28 mouse cellular contexts compared by ENCODE assay signal in the genomic region with DNA sequence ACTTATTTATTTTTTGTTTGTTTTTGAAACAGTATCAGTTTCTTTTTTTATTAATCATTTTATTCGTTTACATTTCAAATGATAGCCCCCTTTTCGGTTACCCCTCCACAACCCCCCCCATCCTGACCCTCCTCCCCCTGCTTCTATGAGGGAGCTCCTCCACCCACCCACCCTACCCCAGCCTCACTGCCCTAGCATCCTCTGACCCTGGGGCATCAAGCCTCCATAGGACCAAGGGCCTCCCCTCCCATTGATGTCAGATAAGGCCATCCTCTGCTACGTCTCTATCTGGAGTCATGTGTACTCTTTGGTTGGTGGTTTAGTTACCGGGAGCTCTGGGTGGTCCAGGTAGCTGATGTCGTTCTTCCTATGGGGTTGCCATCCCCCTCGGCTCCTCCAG.
DNase-seq lines count a peak whose midpoint lies in the region; ATAC-seq and TF ChIP-seq lines count a peak whose summit lies in the region.
"Had no signal": no experiment of that assay in that cellular context is flagged by ENCODE, and none has a peak within 500 bp of the region (broad histone marks: within the 10 kb centered on the region; RNA-seq: fewer than 3 reads in every experiment).

No protein-coding gene starts in this region.

- no peaks in the 10 kb centered on the region for H3K9me3 ChIP-seq in intestine, embryonic 14.5 days (ENCODE audit: control insufficient read depth, low read length)
- H3K9me3 ChIP-seq in intestine, postnatal 0 days (ENCODE audit: control insufficient read depth) = no peaks in the 10 kb centered on the region
- no peaks in the 10 kb centered on the region for H3K9me3 ChIP-seq in stomach, embryonic 15.5 days
- H3K9me3 ChIP-seq in stomach, postnatal 0 days (ENCODE audit: control insufficient read depth, low read length) = no peaks in the 10 kb centered on the region
- no peaks in the 10 kb centered on the region for H3K9me3 ChIP-seq in stomach, embryonic 16.5 days (replicated peaks; ENCODE audit: control insufficient read depth, low read length)
- H3K9me3 ChIP-seq: embryonic facial prominence, embryonic 13.5 days; embryonic facial prominence, embryonic 15.5 days; forebrain, embryonic 10.5 days; forebrain, embryonic 12.5 days; G1E had no signal

- H3K4me3 ChIP-seq in intestine, embryonic 14.5 days (ENCODE audit: low read depth, low read length) = no peak overlapping the region
- no peak overlapping the region for H3K4me3 ChIP-seq in intestine, postnatal 0 days (ENCODE audit: low read depth, low read length)
- no peak overlapping the region for H3K4me3 ChIP-seq in stomach, embryonic 15.5 days (replicated peaks)
- no peak overlapping the region for H3K4me3 ChIP-seq in stomach, postnatal 0 days (ENCODE audit: low read depth, low read length)
- no peak overlapping the region for H3K4me3 ChIP-seq in stomach, embryonic 16.5 days (replicated peaks; ENCODE audit: low read length)
- H3K4me3 ChIP-seq: embryonic facial prominence, embryonic 13.5 days; embryonic facial prominence, embryonic 15.5 days; erythroblast, embryonic 14.5 days; forebrain, embryonic 10.5 days; forebrain, embryonic 12.5 days had no signal

- 62% methylated on average over 6 of the region's 6 CpGs for WGBS in intestine, embryonic 14.5 days
- WGBS in intestine, postnatal 0 days = 49% methylated on average over 6 of the region's 6 CpGs
- 41% methylated on average over 6 of the region's 6 CpGs for WGBS in stomach, embryonic 15.5 days
- WGBS in stomach, postnatal 0 days = 39% methylated on average over 6 of the region's 6 CpGs
- WGBS in stomach, embryonic 16.5 days = 60% methylated on average over 6 of the region's 6 CpGs

- peak overlapping the region; percentile 54; the same call in 1 of the 2 replicates for H3K27ac ChIP-seq in intestine, embryonic 14.5 days (ENCODE audit: low read depth)
- no peak overlapping the region for H3K27ac ChIP-seq in intestine, postnatal 0 days (ENCODE audit: low read depth, low read length)
- H3K27ac ChIP-seq in stomach, embryonic 15.5 days = peak overlapping the region; percentile 35; the same call in 1 of the 2 replicates
- no peak overlapping the region for H3K27ac ChIP-seq in stomach, postnatal 0 days (replicated peaks)
- H3K27ac ChIP-seq in stomach, embryonic 16.5 days (ENCODE audit: low read length) = peak overlapping the region; percentile 46; the same call in 1 of the 2 replicates
- H3K27ac ChIP-seq: embryonic facial prominence, embryonic 13.5 days; embryonic facial prominence, embryonic 15.5 days; forebrain, embryonic 10.5 days; forebrain, embryonic 12.5 days had no signal

- no peak for TF ChIP-seq EP300 in stomach, postnatal 0 days (optimal IDR thresholded peaks at IDR 0.05)

- H3K4me1 ChIP-seq in intestine, embryonic 14.5 days (replicated peaks; ENCODE audit: control insufficient read depth, insufficient read depth, low read length) = peaks cover 16% of the 10 kb centered on the region
- H3K4me1 ChIP-seq in intestine, postnatal 0 days (replicated peaks; ENCODE audit: control insufficient read depth, insufficient read depth, low read length) = no peaks in the 10 kb centered on the region
- peaks cover 4% of the 10 kb centered on the region; the same call in 1 of the 2 replicates for H3K4me1 ChIP-seq in stomach, embryonic 15.5 days
- H3K4me1 ChIP-seq in stomach, postnatal 0 days (replicated peaks; ENCODE audit: control insufficient read depth, insufficient read depth) = no peaks in the 10 kb centered on the region
- H3K4me1 ChIP-seq in stomach, embryonic 16.5 days (ENCODE audit: control insufficient read depth, insufficient read depth, low read length) = peaks cover 13% of the 10 kb centered on the region
- H3K4me1 ChIP-seq: embryonic facial prominence, embryonic 15.5 days; forebrain, embryonic 10.5 days; forebrain, embryonic 12.5 days had no signal

- no peaks in the 10 kb centered on the region for H3K36me3 ChIP-seq in intestine, embryonic 14.5 days (ENCODE audit: control insufficient read depth, insufficient read depth, low read length)
- no peaks in the 10 kb centered on the region for H3K36me3 ChIP-seq in intestine, postnatal 0 days (ENCODE audit: control insufficient read depth, insufficient read depth)
- H3K36me3 ChIP-seq in stomach, embryonic 15.5 days = no peaks in the 10 kb centered on the region
- no peaks in the 10 kb centered on the region for H3K36me3 ChIP-seq in stomach, postnatal 0 days (ENCODE audit: control insufficient read depth, insufficient read depth, low read length)
- H3K36me3 ChIP-seq in stomach, embryonic 16.5 days (ENCODE audit: control insufficient read depth, insufficient read depth, low read length) = no peaks in the 10 kb centered on the region
- H3K36me3 ChIP-seq: embryonic facial prominence, embryonic 13.5 days; embryonic facial prominence, embryonic 15.5 days; forebrain, embryonic 10.5 days; forebrain, embryonic 12.5 days; G1E had no signal

- H3K4me2 ChIP-seq in intestine, embryonic 14.5 days (ENCODE audit: low read length) = no peak overlapping the region
- no peak overlapping the region for H3K4me2 ChIP-seq in intestine, postnatal 0 days (replicated peaks; ENCODE audit: low read depth)
- H3K4me2 ChIP-seq in stomach, embryonic 15.5 days = no peak overlapping the region
- H3K4me2 ChIP-seq in stomach, postnatal 0 days (replicated peaks; ENCODE audit: low read depth) = no peak overlapping the region
- H3K4me2 ChIP-seq in stomach, embryonic 16.5 days (ENCODE audit: low read depth, low read length) = no peak overlapping the region
- H3K4me2 ChIP-seq: embryonic facial prominence, embryonic 13.5 days; embryonic facial prominence, embryonic 15.5 days; forebrain, embryonic 12.5 days had no signal

- DNase-seq in intestine, embryonic 14.5 days (ENCODE audit: low spot score) = no peak
- no peak for DNase-seq in stomach, postnatal 0 days (ENCODE audit: low spot score)
- DNase-seq in kidney, postnatal 10 days = no peak
- DNase-seq: adrenal gland, adult 8-10 months; adrenal gland, postnatal 14 days; adrenal gland, postnatal 36 days; B cell, adult 2 months; cerebellum, adult 11-12 months; cerebellum, adult 8-10 months; cerebellum, adult 9-11 months; cerebellum, postnatal 14 days; cerebellum, postnatal 36 days; embryo, embryonic 11 days had no signal

- TF ChIP-seq CTCF in intestine, postnatal 0 days (IDR thresholded peaks at IDR 0.05; ENCODE audit: low read depth) = no peak
- TF ChIP-seq CTCF in stomach, postnatal 0 days (IDR thresholded peaks at IDR 0.05; ENCODE audit: low read depth) = no peak

- no peak for ATAC-seq in intestine, embryonic 14.5 days (replicated peaks; ENCODE audit: low FRiP score, low TSS enrichment, low read depth)
- ATAC-seq in intestine, postnatal 0 days = no peak
- no peak for ATAC-seq in stomach, embryonic 15.5 days (ENCODE audit: insufficient read depth, low FRiP score, low read depth)
- no peak for ATAC-seq in stomach, postnatal 0 days (ENCODE audit: low FRiP score, low TSS enrichment)
- ATAC-seq in stomach, embryonic 16.5 days (ENCODE audit: insufficient read depth, low FRiP score) = peak; percentile 51
- ATAC-seq: activated CD4-positive, CD25-positive, alpha-beta regulatory T cell, adult 4 months; CD4-positive, CD25-positive, alpha-beta regulatory T cell, adult 4 months; forebrain, embryonic 14.5 days; forebrain, embryonic 16.5 days; Patski had no signal

- no peak overlapping the region for H3K9ac ChIP-seq in intestine, embryonic 14.5 days (ENCODE audit: low read length)
- no peak overlapping the region for H3K9ac ChIP-seq in intestine, postnatal 0 days (ENCODE audit: low read depth, low read length)
- H3K9ac ChIP-seq in stomach, embryonic 15.5 days = no peak overlapping the region
- H3K9ac ChIP-seq in stomach, postnatal 0 days (ENCODE audit: low read length) = no peak overlapping the region
- no peak overlapping the region for H3K9ac ChIP-seq in stomach, embryonic 16.5 days (ENCODE audit: low read length)
- H3K9ac ChIP-seq: embryonic facial prominence, embryonic 13.5 days; embryonic facial prominence, embryonic 15.5 days; forebrain, embryonic 12.5 days had no signal

- no peaks in the 10 kb centered on the region for H3K27me3 ChIP-seq in intestine, embryonic 14.5 days (replicated peaks; ENCODE audit: control insufficient read depth, insufficient read depth, low read length)
- H3K27me3 ChIP-seq in intestine, postnatal 0 days (replicated peaks; ENCODE audit: control insufficient read depth, insufficient read depth, low read length) = no peaks in the 10 kb centered on the region
- no peaks in the 10 kb centered on the region for H3K27me3 ChIP-seq in stomach, embryonic 15.5 days (replicated peaks)
- H3K27me3 ChIP-seq in stomach, postnatal 0 days (ENCODE audit: control insufficient read depth, insufficient read depth, low read length) = no peaks in the 10 kb centered on the region
- no peaks in the 10 kb centered on the region for H3K27me3 ChIP-seq in stomach, embryonic 16.5 days (ENCODE audit: control insufficient read depth, insufficient read depth, low read length)
- H3K27me3 ChIP-seq: CH12.LX; embryonic facial prominence, embryonic 13.5 days; embryonic facial prominence, embryonic 15.5 days; forebrain, embryonic 12.5 days; Patski had no signal

Comparison
In these comparisons a context has a peak if more than half of its experiments do, and no peak if none do; other contexts are left out.
1. H3K27ac ChIP-seq: peak in intestine, embryonic 14.5 days (single experiment), stomach, embryonic 15.5 days (single experiment) and stomach, embryonic 16.5 days (single experiment); none in intestine, postnatal 0 days (single experiment) and stomach, postnatal 0 days (single experiment).